Mouse (Mus musculus): ENCODE data around the gene Plch1. TPM values are rescaled to one million over a fixed set of nuclear protein-coding genes. Genes with fewer than 3 reads are reported as not detected.

Plch1 gene
- total RNA-seq, 2 experiments from 2014 or later, result not detected

GRCm38 (mm10) chr3:63760821-63761220 lies 138.5 kb downstream of the Plch1 start:
- ATAC-seq (replicated peaks; ENCODE audit: low FRiP score, poor library complexity, severe bottlenecking), result no peak

GRCm38 (mm10) chr3:63740073-63740472 lies 159.2 kb downstream of the Plch1 start:
- no peak for ATAC-seq (replicated peaks; ENCODE audit: low FRiP score, poor library complexity, severe bottlenecking)

GRCm38 (mm10) chr3:63728325-63728724 lies 170.9 kb downstream of the Plch1 start:
- no peak for ATAC-seq (replicated peaks; ENCODE audit: low FRiP score, poor library complexity, severe bottlenecking)

GRCm38 (mm10) chr3:63726667-63727342 lies 172.5 kb downstream of the Plch1 start:
- ATAC-seq (replicated peaks; ENCODE audit: low FRiP score, poor library complexity, severe bottlenecking), result no peak

GRCm38 (mm10) chr3:63693694-63694093 lies 205.6 kb downstream of the Plch1 start:
- ATAC-seq (replicated peaks; ENCODE audit: low FRiP score, poor library complexity, severe bottlenecking), result no peak

- no peak for ATAC-seq (replicated peaks; ENCODE audit: low FRiP score, poor library complexity, severe bottlenecking)
These were observed 206.5 kb downstream of the Plch1 start for GRCm38 (mm10) chr3:63692727-63693126.

- ATAC-seq (replicated peaks; ENCODE audit: low FRiP score, poor library complexity, severe bottlenecking), result no peak
These were observed 230.5 kb downstream of the Plch1 start for GRCm38 (mm10) chr3:63668779-63669178.

GRCm38 (mm10) chr3:63665307-63665706 lies 234.0 kb downstream of the Plch1 start:
- ATAC-seq (replicated peaks; ENCODE audit: low FRiP score, poor library complexity, severe bottlenecking), result no peak

GRCm38 (mm10) chr3:63664575-63665243 lies 234.6 kb downstream of the Plch1 start:
- no peak for ATAC-seq (replicated peaks; ENCODE audit: low FRiP score, poor library complexity, severe bottlenecking)

Other genes with a start within 250 kb of the Plch1 start
- 1.4 TPM in 1 of 2 replicates, not detected in the other for gene E130311K13Rik, start 30.0 kb upstream of the Plch1 start, total RNA-seq (2015; ENCODE audit: low replicate concordance)
- 0.77 TPM in 1 of 2 replicates, not detected in the other for gene E130311K13Rik, start 30.0 kb upstream of the Plch1 start, total RNA-seq (2017; ENCODE audit: low replicate concordance)
- gene Slc33a1, start 65.3 kb upstream of the Plch1 start, total RNA-seq (2015; ENCODE audit: low replicate concordance), result 5.9 and 9.7 TPM in 2 replicates
- 4.2 and 6.3 TPM in 2 replicates for gene Slc33a1, start 65.3 kb upstream of the Plch1 start, total RNA-seq (2017; ENCODE audit: low replicate concordance)
- 12.3 and 13.4 TPM in 2 replicates for gene Gmps, start 76.6 kb upstream of the Plch1 start, total RNA-seq (2015; ENCODE audit: low replicate concordance)
- 13.8 and 15.9 TPM in 2 replicates for gene Gmps, start 76.6 kb upstream of the Plch1 start, total RNA-seq (2017; ENCODE audit: low replicate concordance)
- gene Vmn2r1, start 182.1 kb upstream of the Plch1 start, total RNA-seq (2015; ENCODE audit: low replicate concordance), result 1.4 TPM in 1 of 2 replicates, not detected in the other
- gene Vmn2r1, start 182.1 kb upstream of the Plch1 start, total RNA-seq (2017; ENCODE audit: low replicate concordance), result not detected in 2 replicates
- gene Vmn2r2, start 242.5 kb upstream of the Plch1 start, total RNA-seq (2015; ENCODE audit: low replicate concordance), result not detected in 2 replicates
- gene Vmn2r2, start 242.5 kb upstream of the Plch1 start, total RNA-seq (2017; ENCODE audit: low replicate concordance), result not detected in 2 replicates

Data from erythroid progenitor cell, adult 5-6 weeks (primary cell).